Mouse (Mus musculus) urinary bladder, adult 2 months (tissue): ENCODE results near the gene Gm49384. TPM values are rescaled to one million over a fixed set of nuclear protein-coding genes. Genes with fewer than 3 reads are reported as not detected.

Experiments
- DNase-seq: peaks from one replicate; pipeline ENCODE4 v3.0.0; 2022; ENCODE audit warnings: low spot score
- polyA plus RNA-seq: library from polyadenylated mRNA; depleted of rRNA; stranded (reverse); fragments of >200 nt; gene quantifications from 2 replicates; pipeline ENCODE4 v1.2.3, GENCODE M21; 2012

Gm49384 gene
- polyA plus RNA-seq, 1 experiment: 4.1 TPM

DNA sequence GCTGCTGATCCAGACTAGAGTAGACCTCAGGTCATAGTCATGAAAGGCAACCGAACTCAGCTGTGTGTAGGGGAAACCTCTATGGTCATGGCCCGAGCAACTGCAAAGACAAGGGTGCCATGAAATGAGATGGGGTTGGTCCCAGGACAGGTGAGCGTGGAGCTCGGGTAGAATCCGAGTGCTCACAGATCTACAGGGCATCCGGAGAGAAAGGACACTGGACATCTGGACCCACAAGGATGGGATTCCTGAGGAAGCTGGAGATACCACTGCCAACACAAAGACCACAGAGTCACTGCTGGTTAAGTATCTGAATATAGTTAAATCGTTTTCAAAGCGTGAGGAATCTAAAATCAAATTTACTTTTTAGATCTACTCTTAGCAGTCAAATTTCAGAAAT, 3.3 kb upstream of the Gm49384 start:
- DNase-seq: no peak

- DNase-seq: no peak
Measured at GRCm38 (mm10) chr12:69198985-69199384, 5.1 kb downstream of the Gm49384 start.

DNA sequence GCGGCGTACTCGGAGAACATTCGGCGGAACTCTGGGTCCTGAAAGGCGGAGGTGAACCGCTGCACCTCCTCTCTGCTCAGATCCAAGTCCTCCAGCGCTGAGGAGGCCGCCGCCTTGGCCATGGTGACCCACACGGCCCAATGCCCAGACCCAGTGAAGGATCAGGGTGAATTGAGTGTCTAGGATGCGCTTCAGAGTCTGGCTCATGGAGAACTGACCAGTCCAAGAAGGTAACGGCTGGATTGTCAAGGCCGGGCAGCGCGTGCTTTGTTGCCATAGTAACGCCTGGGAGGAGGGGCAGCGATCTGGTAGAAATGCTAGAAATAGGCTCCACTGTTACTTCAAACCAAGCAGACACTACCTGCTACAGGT, 5.9 kb downstream of the Gm49384 start, which contains the start of gene Dnaaf2:
Dnaaf2 (minus strand) TSS at position 266 of the 372 bp plus-strand sequence.
- no peak for DNase-seq

DNA sequence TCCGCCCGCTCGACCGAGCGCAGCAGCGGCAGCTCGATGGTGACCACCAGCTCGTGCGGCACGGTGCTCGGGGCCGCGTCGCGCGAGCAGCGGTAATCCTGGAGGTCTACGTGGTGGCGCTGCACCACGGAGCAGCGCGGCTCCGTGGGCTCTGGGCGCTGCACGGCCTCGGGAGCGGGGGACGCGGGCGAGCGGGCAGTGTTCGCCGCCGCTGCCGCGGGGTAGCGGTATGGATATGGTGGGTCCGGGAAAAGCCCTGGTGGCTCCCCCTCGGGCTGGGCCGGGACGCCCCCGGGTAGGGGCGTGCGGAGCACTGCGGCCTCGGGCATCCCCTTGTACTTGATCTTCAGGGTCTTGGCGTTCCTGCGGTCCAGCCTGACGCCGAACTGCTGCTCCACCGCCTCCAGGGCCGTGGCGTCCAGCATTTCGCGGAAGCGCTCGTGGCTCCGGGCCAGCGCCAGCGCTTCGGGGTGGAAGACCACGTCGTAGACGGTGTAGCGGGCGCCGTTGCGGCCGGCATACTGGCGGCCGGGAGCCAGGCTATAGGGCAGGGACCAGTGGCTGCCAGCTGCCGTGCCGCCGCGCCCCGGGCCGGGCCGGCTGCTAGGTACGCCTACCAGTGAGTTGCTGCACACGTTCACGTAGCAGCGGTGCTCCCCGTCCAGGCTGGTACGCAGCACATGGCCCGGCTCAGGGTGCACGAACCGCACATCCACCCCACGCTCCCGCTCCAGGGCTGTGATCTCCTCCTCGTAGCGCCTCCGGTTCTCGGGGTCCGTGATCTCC, 6.5 kb downstream of the Gm49384 start:
- DNase-seq: peak; percentile 53

DNA sequence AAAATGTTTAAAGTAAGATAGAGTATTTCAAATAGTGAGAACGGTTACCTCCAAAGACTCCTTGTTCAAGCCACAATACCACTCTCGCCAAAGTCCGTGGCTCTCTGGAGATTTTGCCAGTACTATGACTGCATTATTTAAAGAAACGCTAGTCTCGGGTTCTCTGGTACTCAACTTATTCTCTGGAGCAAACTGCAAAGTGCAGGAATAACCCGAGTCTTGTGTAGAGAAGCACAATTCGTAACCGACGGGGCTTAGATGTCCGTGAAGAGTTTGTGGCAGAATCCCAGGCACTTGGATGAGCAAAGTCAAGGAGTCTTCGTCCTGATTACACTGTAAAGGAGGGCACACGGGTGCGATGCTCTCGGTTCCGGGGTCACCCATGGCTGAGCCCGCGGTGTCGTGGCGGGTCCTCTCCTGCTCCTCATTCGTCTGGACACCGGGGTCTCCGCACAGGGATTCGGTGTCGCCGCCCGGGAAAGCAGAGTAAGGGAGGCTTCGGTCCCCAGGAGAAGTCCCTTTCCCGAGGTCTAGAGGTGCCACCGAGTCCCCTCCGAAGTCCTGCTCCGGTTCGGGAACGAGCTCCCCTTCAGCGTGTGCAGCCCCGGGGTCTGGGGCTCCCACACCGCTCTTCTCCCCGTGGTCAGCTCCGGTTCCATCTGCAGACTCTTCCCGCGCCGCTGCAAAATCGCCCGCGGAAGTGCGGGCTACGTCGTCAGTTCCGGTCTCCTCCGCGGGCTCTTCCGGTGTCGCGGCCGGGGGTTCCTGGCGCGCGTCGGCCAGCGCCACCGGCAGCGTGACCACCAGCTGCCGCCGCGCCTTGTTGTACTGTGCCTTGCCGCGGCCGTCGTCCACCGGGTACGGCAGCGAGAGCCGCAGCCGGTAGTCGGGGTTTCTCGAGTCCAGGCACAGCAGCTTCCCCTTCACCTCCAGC, 7.4 kb downstream of the Gm49384 start, which contains the start of gene Gm49383:
Gm49383 (minus strand) TSS at position 661 of the 934 bp plus-strand sequence.
- peak; percentile 62 for DNase-seq

DNA sequence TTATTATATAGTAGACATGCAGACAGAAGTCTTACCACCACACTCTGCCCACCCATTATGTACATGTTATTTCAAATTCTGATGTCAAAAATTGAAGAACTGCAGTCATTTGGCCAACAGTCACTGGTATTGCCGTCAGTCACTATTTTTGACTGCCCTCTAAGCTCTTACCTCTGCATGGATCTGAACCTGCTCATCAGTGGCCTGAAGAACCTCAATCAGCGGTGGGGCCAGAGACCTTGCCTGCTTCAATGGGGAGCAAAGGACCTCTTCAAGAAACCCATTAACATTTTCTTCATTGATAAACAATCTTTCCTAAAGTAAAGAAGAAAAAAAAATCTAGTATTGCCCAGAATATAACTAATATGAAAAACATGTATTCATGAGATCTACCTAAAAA, 11.4 kb downstream of the Gm49384 start:
- DNase-seq: no peak

- no peak for DNase-seq
Measured at GRCm38 (mm10) chr12:69191396-69191795, 12.7 kb downstream of the Gm49384 start.

- no peak for DNase-seq
Measured at GRCm38 (mm10) chr12:69190522-69190921, 13.5 kb downstream of the Gm49384 start.

GRCm38 (mm10) chr12:69190074-69190473, 14.0 kb downstream of the Gm49384 start:
- DNase-seq: no peak

GRCm38 (mm10) chr12:69186811-69187471, 17.1 kb downstream of the Gm49384 start:
- DNase-seq: no peak

- DNase-seq: no peak
Measured at GRCm38 (mm10) chr12:69185371-69185770, 18.7 kb downstream of the Gm49384 start.

GRCm38 (mm10) chr12:69184342-69185295, 19.4 kb downstream of the Gm49384 start:
- no peak for DNase-seq

GRCm38 (mm10) chr12:69183583-69184308, 20.3 kb downstream of the Gm49384 start, which contains the start of the genes Rpl36al and Mgat2:
Gene Rpl36al, minus strand, starts transcription at chr12:69184083.
Gene Mgat2, plus strand, starts transcription at chr12:69184157.
- DNase-seq: peak; percentile 99

DNA sequence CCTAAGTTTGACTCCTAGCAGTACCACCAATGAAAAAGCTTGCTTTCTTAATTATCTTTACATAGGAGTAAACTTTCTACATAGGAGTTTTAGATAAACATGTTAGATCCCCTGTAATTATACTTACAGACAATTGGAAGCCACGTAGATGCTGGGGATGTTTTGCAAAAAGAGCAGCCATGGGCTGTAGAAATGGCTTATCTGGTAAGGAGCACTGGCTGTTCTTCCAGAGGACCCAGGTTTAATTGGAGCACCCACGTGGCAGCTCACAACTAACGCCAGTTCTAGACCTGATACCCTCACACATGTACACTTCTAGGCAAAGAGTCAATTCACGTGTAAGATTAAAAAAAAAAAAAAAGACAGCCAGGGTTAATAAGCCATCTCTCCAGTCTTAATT, 22.3 kb downstream of the Gm49384 start:
- DNase-seq: no peak

GRCm38 (mm10) chr12:69179371-69179770, 24.7 kb downstream of the Gm49384 start:
- DNase-seq: no peak

DNA sequence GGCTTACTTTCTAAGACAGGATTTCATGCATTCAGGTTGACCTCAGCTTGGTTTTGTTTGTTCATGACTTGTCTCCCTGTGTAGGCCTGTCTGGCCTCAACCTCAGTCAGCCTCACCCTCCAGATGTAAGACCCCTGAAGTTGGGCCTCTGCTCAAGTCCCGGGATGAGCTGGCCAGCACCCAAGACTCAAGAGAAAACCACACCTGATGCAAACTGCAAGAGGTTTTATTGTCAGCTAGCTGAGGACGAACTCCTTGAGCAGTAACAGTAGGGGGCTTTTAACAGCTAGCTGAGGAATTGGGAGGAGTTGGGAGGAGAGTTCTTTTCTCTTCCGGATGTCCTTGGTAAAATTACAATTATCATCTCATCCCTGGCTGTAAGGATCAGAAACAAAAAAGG, 26.5 kb downstream of the Gm49384 start:
- DNase-seq: no peak

DNA sequence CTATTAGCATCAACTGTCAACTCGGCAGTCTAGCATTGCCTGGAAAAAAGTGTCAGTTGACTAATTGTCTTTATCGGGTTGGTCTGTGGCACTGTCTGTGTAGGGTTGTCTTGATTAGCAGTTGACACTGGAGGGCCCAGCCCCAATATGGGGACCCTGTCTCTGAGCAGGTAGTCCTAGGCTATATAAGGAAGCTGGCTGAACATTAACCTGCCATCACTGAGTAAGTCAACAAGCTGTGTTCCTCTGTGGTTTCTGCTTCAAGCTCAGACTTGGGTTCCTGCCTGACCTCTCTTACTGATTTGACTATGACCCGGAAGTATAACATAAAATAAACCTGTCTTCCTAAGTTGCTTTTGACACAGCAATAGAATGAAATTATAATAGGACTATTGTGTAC, 28.1 kb downstream of the Gm49384 start:
- no peak for DNase-seq

- no peak for DNase-seq
Measured at GRCm38 (mm10) chr12:69171307-69171706, 32.8 kb downstream of the Gm49384 start.

GRCm38 (mm10) chr12:69168461-69169106, 35.5 kb downstream of the Gm49384 start, which contains the start of gene Lrr1:
Gene Lrr1, plus strand, starts transcription at chr12:69168814.
- peak; percentile 80 for DNase-seq
